Mouse (Mus musculus) megakaryocyte, embryonic 14.5 days (primary cell): ENCODE measurements around the gene Myadml2.

Experiments
- FLI1 ChIP-seq: IDR thresholded peaks from 2 replicates; pipeline ENCODE4 v1.6.1; 2012; ENCODE audit warnings: low read length, inconsistent platforms, mixed read lengths
- GATA1 ChIP-seq: IDR thresholded peaks from 3 replicates; pipeline ENCODE4 v1.6.1; 2012; ENCODE audit warnings: mixed read lengths, low read length, inconsistent platforms, borderline replicate concordance

- TF ChIP-seq GATA1: no peak
- TF ChIP-seq FLI1: no peak
Measured at GRCm38 (mm10) chr11:120629911-120630310, 18.0 kb downstream of the Myadml2 start.
